Mouse (Mus musculus) brown adipose tissue, adult 24 weeks (tissue): ENCODE measurements around the gene Psmd1. TPM values are rescaled to one million over a fixed set of nuclear protein-coding genes. Genes with fewer than 3 reads are reported as not detected.

ENCODE experiments used
- H3K27ac ChIP-seq: fragments of 200-500 bp; replicated peaks from 2 replicates; pipeline ENCODE4 v1.5.1; 2012; ENCODE audit warnings: low read depth, mild to moderate bottlenecking, low read length
- H3K4me1 ChIP-seq: fragments of 200-500 bp; 2 replicates; pipeline ENCODE4 v1.6.1; 2012; ENCODE audit warnings: low read length, mixed read lengths; ENCODE audit not compliant: control insufficient read depth, insufficient read depth, insufficient read length
- H3K4me3 ChIP-seq: fragments of 200-500 bp; 2 replicates; pipeline ENCODE4 v1.5.1; 2012; ENCODE audit warnings: low read depth, mild to moderate bottlenecking, low read length, moderate library complexity; ENCODE audit not compliant: insufficient read depth
- polyA plus RNA-seq: library from polyadenylated mRNA; stranded (reverse); fragments of >200 nt; gene quantifications from 2 replicates; pipeline ENCODE4 v1.2.4, GENCODE M21; 2012; ENCODE audit not compliant: missing spikeins, insufficient read depth, insufficient read length

The Psmd1 gene
- polyA plus RNA-seq, 1 experiment, result 91.1 TPM

- H3K4me3 ChIP-seq, result no peak overlapping the region
- no peak overlapping the region for H3K27ac ChIP-seq
These were observed 96.9 kb downstream of the Psmd1 start for GRCm38 (mm10) chr1:86161061-86161460.

GRCm38 (mm10) chr1:86174602-86175001 lies 110.4 kb downstream of the Psmd1 start:
- Histone ChIP-seq H3K4me1 (no peaks in the 10 kb centered on the region), H3K27ac (no peak overlapping the region), H3K4me3 (no peak overlapping the region)

More at GRCm38 (mm10) chr1:86161061-86161460, 96.9 kb downstream of the Psmd1 start:
- H3K4me1 ChIP-seq, result no peaks in the 10 kb centered on the region

DNA sequence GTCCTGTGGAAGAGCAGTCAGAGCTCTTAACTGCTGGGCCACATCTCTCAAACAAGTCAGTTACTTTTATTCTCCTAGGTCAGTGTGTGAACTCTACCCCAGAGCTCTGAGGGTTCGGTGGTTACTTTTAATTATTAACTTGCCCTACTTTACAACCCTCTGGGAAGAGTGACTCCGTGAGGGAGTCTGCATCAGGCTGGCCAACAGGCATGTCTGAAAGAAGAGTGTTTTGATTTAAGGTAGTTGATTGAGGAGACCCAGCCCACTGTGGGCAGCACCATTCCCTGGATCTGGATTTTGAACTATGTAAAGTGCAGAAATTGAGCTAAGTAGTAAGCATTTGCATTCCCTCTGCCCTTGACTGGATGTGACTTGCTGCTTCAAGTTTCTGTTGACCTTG lies 111.9 kb downstream of the Psmd1 start:
- H3K4me3 ChIP-seq, result no peak overlapping the region
- no peaks in the 10 kb centered on the region for H3K4me1 ChIP-seq
- H3K27ac ChIP-seq, result no peak overlapping the region

- H3K4me3 ChIP-seq, result no peak overlapping the region
- H3K27ac ChIP-seq, result no peak overlapping the region
- no peaks in the 10 kb centered on the region for H3K4me1 ChIP-seq
These were observed 114.5 kb downstream of the Psmd1 start for GRCm38 (mm10) chr1:86178462-86179253.

GRCm38 (mm10) chr1:86182004-86182709 lies 118.0 kb downstream of the Psmd1 start:
- Histone ChIP-seq H3K4me1 (no peaks in the 10 kb centered on the region), H3K4me3 (no peak overlapping the region), H3K27ac (no peak overlapping the region)

- Histone ChIP-seq H3K4me3 (no peak overlapping the region), H3K27ac (no peak overlapping the region), H3K4me1 (no peaks in the 10 kb centered on the region)
These were observed 119.5 kb downstream of the Psmd1 start for GRCm38 (mm10) chr1:86183577-86184263.

GRCm38 (mm10) chr1:86186762-86187161 lies 122.6 kb downstream of the Psmd1 start:
- no peak overlapping the region for H3K27ac ChIP-seq
- no peaks in the 10 kb centered on the region for H3K4me1 ChIP-seq
- H3K4me3 ChIP-seq, result no peak overlapping the region

DNA sequence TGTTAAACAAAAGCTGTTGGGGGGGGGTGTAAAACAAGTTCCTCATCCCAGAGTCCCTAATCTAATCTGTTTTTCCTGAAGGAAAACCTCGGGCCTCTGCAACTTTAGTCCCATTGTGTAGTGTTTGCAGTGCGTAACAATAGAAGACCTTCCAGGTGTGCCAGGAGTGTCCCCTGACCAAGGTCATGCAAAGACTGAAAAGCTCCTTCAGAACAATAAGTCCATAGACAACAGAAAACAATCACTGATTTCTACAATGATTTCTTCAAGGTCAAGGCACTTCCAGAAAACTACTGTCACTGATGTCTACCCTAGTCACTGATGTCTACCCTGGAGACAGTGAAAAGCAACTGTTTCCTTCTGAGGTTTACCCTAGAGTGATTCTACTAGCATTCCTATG lies 123.7 kb downstream of the Psmd1 start:
- H3K4me1 ChIP-seq, result no peaks in the 10 kb centered on the region
- no peak overlapping the region for H3K27ac ChIP-seq
- no peak overlapping the region for H3K4me3 ChIP-seq

DNA sequence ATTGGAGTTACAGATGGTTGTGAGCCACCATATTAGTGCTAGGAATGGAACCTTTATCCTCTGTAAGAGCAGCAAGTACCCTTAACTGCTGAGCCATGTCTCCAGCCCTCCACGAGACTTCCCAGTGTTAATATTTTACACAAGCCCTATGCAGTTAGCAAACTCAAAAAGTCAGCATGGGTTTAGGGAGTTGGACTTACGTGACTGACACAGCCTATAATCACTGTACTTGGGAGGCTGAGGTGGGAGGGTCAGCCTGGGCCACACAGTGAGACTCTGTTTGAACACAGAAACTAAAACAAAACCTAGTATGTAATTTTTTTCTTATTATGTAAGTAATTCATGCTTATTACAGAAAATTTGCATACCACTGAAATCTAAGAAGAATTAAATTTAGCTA lies 124.1 kb downstream of the Psmd1 start:
- Histone ChIP-seq H3K27ac (no peak overlapping the region), H3K4me3 (no peak overlapping the region), H3K4me1 (no peaks in the 10 kb centered on the region)

Other genes with a start within 250 kb of the Psmd1 start
- gene Itm2c, start 170.1 kb upstream of the Psmd1 start, polyA plus RNA-seq, result 25.8 and 34.7 TPM in 2 replicates
- gene 4933407L21Rik, start 135.9 kb upstream of the Psmd1 start, polyA plus RNA-seq, result not detected in 2 replicates
- not detected in 2 replicates for gene Gpr55, start 103.4 kb upstream of the Psmd1 start, polyA plus RNA-seq
- gene Spata3, start 47.6 kb upstream of the Psmd1 start, polyA plus RNA-seq, result not detected in 2 replicates
- 0.40 TPM in 1 of 2 replicates, not detected in the other for gene 2810459M11Rik, start 18.5 kb upstream of the Psmd1 start, polyA plus RNA-seq
- not detected in 2 replicates for gene Htr2b, start 47.6 kb downstream of the Psmd1 start, polyA plus RNA-seq
- gene Gm21972, start 69.2 kb downstream of the Psmd1 start, polyA plus RNA-seq, result 3.1 TPM in 1 of 2 replicates, not detected in the other
- 2.2 and 4.4 TPM in 2 replicates for gene Armc9, start 90.4 kb downstream of the Psmd1 start, polyA plus RNA-seq
- not detected in 2 replicates for gene B3gnt7, start 238.4 kb downstream of the Psmd1 start, polyA plus RNA-seq